Mouse (Mus musculus) WW6 (cell line): ENCODE data around the gene Chid1.

Experiments used
- DNase-seq: peaks from one replicate; pipeline ENCODE4 v3.0.0-alpha.2; 2013; ENCODE audit warnings: low read depth, low spot score

The Chid1 gene

DNA sequence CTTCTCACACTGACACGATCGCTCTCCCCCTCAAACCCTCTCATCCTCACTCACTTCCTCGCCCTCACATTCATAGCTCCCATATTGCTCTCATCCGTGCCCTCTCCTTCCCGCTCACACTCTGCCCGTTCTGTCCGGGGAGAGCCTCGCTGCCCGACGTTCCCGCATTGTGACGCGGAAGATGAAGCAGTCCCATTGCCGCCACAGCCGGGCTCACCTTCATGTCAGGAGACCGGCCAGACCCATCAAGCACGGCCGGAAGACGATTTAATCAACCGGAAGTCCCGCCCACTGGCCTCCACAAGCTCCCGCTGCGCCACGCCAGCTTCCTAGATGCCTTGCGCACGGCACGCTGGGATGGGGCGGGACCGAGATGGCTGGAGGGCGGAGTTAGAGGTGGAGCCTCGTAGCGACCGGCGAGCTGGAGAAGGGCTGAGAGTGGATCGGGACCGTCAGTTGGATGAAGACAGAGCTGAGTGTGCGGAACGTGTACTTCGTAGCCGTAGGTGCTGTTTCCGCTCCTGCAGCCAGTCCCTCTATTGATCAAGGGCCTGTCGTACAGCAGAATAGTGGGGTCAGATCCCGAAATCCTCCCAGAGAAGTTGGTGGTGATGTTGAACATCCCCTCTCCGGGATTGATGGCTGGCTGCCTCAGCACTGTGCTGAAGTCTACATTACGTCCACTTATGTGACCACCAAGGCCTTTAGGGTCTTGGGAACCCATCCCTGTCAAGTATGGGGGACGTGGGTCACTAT lies at the start of gene Chid1:
Gene Chid1, minus strand, starts transcription at position 302 of the 756 bp plus-strand sequence.
- DNase-seq = peak; percentile 95

DNA sequence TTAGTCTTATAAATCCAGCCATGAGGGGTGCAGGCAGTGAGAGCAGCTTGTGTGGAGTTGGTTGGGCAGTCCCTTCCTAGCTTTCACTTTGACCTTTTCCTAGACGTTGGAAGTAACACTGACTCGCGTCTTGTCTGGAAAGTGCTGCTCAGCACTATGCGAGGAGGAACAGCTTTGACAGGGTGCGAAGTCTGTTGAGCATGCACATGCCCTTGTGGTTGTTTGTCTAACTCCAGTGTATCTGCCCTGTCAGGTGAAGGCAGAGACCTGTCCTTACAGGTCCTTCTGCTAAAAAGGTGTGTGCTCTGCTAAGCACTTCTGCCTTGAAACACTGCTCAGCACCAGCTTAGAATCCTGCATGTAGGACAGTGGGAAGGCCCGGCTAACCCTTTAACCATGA lies 49.2 kb upstream of the Chid1 start:
- no peak for DNase-seq

DNA sequence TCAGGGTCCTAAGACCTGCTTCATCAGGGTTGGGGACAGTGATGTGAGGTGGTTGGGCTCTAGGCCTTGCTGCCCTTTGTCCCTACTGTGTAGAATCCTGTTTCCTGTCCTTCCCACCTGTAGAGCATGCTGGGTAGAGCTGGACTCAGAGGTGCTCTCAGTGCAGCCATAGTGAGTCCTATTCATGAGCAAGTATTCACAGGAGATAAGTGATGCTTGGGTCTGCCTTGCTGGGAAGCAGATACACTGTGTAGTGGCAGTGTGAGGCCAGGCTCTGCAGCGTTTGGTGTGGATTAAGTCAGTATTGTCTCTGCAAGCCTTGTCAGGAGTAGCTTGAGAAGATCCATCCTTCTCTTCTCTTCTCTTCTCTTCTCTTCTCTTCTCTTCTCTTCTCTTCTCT lies 46.2 kb upstream of the Chid1 start:
- DNase-seq = no peak

DNA sequence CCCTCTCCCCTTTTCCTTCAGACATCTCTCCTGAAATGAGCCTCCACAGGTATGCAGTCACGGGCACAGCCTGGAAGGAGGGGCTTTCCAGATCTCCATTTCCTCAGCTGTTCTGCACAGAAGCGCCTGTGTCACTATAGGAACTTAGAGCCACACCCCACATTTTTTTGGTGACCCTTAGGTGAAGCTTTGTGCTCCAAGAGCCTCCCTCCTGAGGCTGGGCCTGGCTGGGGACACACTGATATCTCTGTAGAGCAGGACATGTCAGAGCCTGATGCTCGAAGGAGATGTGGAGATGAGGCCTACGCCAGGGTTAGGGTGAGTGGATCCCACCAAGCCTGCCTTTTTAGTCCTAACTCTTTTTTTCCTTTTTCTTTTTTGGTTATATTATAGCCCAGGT lies 45.6 kb upstream of the Chid1 start:
- DNase-seq = no peak

- DNase-seq = no peak
Observed at GRCm38 (mm10) chr7:141584048-141584841, 44.6 kb upstream of the Chid1 start.

GRCm38 (mm10) chr7:141581323-141581722 lies 41.7 kb upstream of the Chid1 start:
- DNase-seq = no peak

GRCm38 (mm10) chr7:141578943-141579342 lies 39.3 kb upstream of the Chid1 start:
- DNase-seq = no peak

GRCm38 (mm10) chr7:141578511-141578910 lies 38.9 kb upstream of the Chid1 start:
- no peak for DNase-seq

DNA sequence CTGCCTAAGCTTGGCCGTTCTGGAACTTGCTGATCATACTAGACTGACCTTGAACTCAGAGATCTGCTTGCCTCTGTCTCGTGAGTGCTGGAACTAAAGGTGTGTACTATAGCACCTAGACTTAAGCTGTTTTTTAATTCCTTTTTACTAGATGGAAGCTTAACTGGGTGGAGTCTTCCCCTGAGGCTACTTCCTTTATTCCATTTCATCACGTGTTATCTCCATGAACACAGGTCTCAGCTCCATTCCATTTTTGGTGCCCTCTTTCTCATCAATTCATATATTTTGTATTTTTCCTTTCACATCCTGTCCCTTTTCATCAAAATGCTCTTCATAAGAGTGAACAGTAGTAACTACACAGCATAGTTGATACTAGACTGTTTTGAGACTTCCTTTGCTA lies 38.1 kb upstream of the Chid1 start:
- DNase-seq = no peak

GRCm38 (mm10) chr7:141575481-141575880 lies 35.8 kb upstream of the Chid1 start:
- no peak for DNase-seq

DNA sequence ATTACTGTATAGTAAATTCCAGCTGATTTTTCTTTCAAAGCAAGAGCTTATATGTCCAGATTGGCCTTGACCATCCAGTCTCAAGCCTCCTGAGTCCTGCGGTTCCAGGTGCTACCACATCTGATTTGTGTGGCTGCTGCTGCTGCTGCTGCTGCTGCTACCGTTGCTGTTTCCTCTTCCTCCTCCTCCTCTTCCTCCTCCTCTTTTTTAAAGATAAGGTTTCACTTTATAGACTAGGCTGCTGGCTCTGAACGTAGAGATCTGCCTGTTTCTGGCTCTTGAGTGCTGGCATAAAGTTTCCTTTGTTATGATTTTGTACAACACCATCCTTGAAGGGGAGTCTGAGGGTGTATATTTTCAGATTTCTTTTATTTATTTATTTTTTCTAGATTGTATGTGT lies 34.4 kb upstream of the Chid1 start:
- DNase-seq = no peak

- DNase-seq = no peak
Observed at GRCm38 (mm10) chr7:141570625-141571295, 31.1 kb upstream of the Chid1 start.

GRCm38 (mm10) chr7:141569916-141570315 lies 30.3 kb upstream of the Chid1 start:
- no peak for DNase-seq

- DNase-seq = no peak
Observed at GRCm38 (mm10) chr7:141569283-141569803, 29.7 kb upstream of the Chid1 start.

DNA sequence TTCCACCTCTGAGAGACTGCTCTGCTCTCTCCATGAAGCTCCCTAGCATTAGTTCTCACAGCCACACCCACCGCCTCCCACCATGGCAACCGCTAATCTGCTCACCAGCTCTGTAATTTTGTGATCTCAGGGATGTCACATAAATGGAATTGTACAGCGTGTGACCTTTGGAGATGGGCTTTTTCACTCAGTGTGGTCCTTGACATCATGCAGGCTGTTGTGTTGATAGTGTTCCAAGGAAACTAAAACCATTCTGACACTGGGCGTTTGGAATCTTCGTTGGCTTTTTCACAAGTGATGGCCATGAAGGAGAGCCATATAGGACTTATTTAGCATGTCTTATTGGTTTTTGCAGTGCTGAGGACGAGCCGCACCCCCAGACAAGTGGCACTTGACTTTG lies 26.9 kb upstream of the Chid1 start:
- no peak for DNase-seq

- no peak for DNase-seq
Observed at GRCm38 (mm10) chr7:141564561-141564960, 24.9 kb upstream of the Chid1 start.

- DNase-seq = no peak
Observed at GRCm38 (mm10) chr7:141562852-141563427, 23.3 kb upstream of the Chid1 start.

DNA sequence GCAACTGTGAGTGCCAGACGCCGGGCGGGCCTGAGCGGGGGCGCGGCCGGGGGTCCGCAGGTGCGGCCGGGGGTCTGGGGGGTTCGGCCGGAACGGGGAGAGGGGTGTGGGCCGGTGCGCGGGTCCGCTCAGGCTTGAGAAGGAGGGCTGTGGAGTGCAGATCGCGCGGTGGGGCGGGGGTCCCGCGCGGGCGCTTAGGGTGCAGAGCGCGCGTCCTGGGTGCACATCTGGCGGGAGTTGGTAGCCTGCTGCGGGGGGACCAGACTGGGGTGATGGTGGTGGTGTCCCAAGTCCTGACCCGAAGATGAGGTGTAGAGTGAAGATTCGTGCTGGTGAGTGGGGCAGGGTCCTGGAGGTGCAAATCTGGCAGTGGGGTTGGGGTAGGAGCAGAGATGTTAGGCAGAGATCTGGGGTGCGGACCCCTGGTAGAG lies 22.8 kb upstream of the Chid1 start:
- DNase-seq = no peak

DNA sequence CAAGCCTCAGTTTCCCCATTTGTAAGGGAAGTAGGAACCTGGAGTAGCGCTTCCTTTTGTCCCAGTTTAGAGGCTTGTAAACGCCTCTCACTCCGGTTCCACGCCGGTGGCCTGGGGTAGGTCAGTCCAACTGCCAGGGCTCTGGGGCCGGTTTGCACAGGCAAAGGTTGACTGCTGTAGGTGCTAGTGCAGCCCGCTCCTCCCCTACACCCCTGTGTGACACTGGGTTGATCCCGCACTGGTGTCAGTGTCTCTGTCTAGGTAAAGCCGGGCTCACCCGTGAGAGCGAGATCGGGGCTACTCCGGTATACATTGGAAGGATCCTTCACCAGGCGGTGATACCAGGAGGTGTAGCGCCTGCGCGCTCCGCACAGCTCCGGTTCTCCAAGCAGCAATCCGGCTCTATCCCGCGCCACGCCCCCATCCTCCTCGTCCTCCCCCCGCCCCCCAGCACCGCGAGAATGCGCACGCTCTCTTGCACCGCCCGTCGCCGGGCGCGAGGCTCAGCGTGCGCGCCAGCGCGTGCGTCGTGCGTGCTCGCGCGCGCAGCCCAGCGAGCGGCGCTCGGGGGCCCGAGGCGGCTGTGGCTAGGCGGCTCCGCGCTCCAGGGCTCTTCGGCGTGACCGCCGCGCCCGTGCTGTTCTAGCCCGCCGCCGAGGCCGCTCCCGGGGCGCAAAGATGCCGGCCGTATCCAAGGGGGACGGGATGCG lies 22.2 kb upstream of the Chid1 start, which contains the start of gene Ap2a2:
Gene Ap2a2, plus strand, starts transcription at position 492 of the 710 bp plus-strand sequence.
- peak; percentile 86 for DNase-seq

DNA sequence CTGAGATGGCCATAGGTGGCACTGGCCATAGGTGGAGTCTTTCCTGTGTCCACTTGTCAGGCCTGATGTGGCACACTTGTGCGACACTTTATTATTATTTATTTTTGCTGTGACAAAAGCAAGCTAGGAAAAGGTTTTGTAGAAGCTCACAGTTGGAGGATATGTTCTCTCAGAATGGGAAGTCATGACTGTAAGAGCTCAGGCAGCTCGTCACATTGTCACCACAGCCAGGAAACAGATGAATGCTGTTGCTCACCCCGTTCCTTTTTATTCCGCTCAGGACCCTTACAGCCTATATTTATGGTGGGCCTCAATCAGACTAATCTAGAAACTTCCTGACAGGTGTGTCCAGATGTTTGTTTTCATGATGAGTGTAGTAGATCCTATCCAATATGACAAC lies 20.8 kb upstream of the Chid1 start:
- DNase-seq = no peak

- DNase-seq = no peak
Observed at GRCm38 (mm10) chr7:141559726-141560325, 20.2 kb upstream of the Chid1 start.
